Mouse (Mus musculus) cortical plate, adult 2 months (tissue): ENCODE results near the gene Cdc42bpb.

ENCODE experiments used
- CTCF ChIP-seq: fragments of 200-500 bp; IDR thresholded peaks from 2 replicates; pipeline ENCODE4 v1.5.1; 2011; ENCODE audit warnings: mild to moderate bottlenecking, control low read depth, low read length; ENCODE audit not compliant: insufficient read depth; ENCODE audit errors: extremely low read depth
- POLR2A ChIP-seq: fragments of 200-500 bp; IDR thresholded peaks from 2 replicates; pipeline ENCODE4 v1.6.1; 2011; ENCODE audit warnings: mild to moderate bottlenecking, low read length, control low read depth; ENCODE audit not compliant: insufficient read depth; ENCODE audit errors: extremely low read depth

GRCm38 (mm10) chr12:111375559-111375958 is 2.0 kb downstream of the Cdc42bpb start:
- TF ChIP-seq CTCF (no peak), POLR2A (no peak)
